Mouse (Mus musculus): Measurements from ENCODE around the gene Cel. TPM values are rescaled to one million over a fixed set of nuclear protein-coding genes. Genes with fewer than 3 reads are reported as not detected.

Cel gene
- total RNA-seq (2014; rRNA removed) = 19.2 and 70.5 TPM in 2 replicates
- polyA plus RNA-seq (2012; rRNA removed) = 0.11 and 0.37 TPM in 2 replicates

GRCm38 (mm10) chr2:28563303-28563702 lies at the start of gene Cel:
TSS of gene Cel (minus strand) at chr2:28563403.
- DNase-seq (ENCODE audit: extremely low read depth, low read depth, low spot score) = no peak
- H3K9ac ChIP-seq (ENCODE audit: low read depth, low read length) = no peak within 1 kb of the TSS
- H3K4me1 ChIP-seq (ENCODE audit: control insufficient read depth, insufficient read depth, low read length) = 0 out of 2 replicates have a peak, but pooled peaks cover 3% of the 10 kb centered on the region
- no peaks in the 10 kb centered on the region for H3K27me3 ChIP-seq (ENCODE audit: control insufficient read depth, insufficient read depth, low read length)
- 63% methylated on average over 6 of the region's 6 CpGs for WGBS
- H3K27ac ChIP-seq (replicated peaks; ENCODE audit: insufficient read depth, low read depth, low read length) = no peak within 1 kb of the TSS
- no peak within 1 kb of the TSS for H3K4me3 ChIP-seq (ENCODE audit: insufficient read depth, low read depth, low read length)
- H3K79me2 ChIP-seq (ENCODE audit: control insufficient read depth, insufficient read depth, low read length) = no peaks in the 10 kb centered on the region
- H3K36me3 ChIP-seq (ENCODE audit: control insufficient read depth, insufficient read depth, low read length) = peaks cover 4% of the 10 kb centered on the region; the same call in 1 of the 2 replicates
- TF ChIP-seq POLR2A (IDR thresholded peaks at IDR 0.05; ENCODE audit: extremely low read depth, insufficient read depth, low read length) (no peak), CTCF (IDR thresholded peaks at IDR 0.05; ENCODE audit: low read depth, low read length) (no peak)

DNA sequence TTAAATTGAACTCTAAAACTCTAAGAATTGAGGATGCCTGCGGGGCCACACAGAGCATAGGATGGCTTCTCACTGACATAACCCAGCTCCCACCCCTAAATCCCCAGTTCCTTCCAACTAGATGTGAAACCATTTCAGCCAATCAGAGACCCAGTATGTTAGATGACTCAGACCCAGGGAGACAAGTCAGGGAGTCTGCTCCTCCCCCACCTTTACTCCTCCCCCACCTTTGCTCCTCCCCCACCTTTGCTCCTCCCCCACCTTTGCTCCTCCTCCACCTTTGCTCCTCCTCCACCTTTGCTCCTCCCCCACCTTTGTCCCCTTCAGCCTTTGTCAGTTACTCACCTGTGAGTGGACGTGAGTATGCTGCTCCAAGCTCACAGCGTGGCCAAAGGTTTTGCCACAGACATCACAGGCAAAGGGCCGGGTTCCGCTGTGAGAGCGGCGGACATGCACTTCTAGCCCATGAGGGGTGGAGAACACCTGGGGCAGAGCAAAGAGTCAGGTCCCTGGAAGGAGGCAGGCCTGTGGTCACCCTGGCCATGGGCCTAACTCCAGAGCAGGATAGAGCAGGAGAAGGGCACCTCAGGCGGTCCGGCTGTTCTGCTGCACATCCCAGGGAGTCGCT lies 49.3 kb upstream of the Cel start:
- WGBS = 95% methylated on average over 10 of the region's 10 CpGs
- H3K36me3 ChIP-seq (ENCODE audit: control insufficient read depth, insufficient read depth, low read length) = no peaks in the 10 kb centered on the region
- TF ChIP-seq POLR2A (IDR thresholded peaks at IDR 0.05; ENCODE audit: extremely low read depth, insufficient read depth, low read length) (no peak), CTCF (IDR thresholded peaks at IDR 0.05; ENCODE audit: low read depth, low read length) (no peak)
- H3K9ac ChIP-seq (ENCODE audit: low read depth, low read length) = no peak overlapping the region
- no peaks in the 10 kb centered on the region for H3K79me2 ChIP-seq (ENCODE audit: control insufficient read depth, insufficient read depth, low read length)
- H3K4me3 ChIP-seq (ENCODE audit: insufficient read depth, low read depth, low read length) = no peak overlapping the region
- no peaks in the 10 kb centered on the region for H3K27me3 ChIP-seq (ENCODE audit: control insufficient read depth, insufficient read depth, low read length)
- DNase-seq (ENCODE audit: extremely low read depth, low read depth, low spot score) = no peak
- no peak overlapping the region for H3K27ac ChIP-seq (replicated peaks; ENCODE audit: insufficient read depth, low read depth, low read length)
- H3K4me1 ChIP-seq (ENCODE audit: control insufficient read depth, insufficient read depth, low read length) = no peaks in the 10 kb centered on the region

DNA sequence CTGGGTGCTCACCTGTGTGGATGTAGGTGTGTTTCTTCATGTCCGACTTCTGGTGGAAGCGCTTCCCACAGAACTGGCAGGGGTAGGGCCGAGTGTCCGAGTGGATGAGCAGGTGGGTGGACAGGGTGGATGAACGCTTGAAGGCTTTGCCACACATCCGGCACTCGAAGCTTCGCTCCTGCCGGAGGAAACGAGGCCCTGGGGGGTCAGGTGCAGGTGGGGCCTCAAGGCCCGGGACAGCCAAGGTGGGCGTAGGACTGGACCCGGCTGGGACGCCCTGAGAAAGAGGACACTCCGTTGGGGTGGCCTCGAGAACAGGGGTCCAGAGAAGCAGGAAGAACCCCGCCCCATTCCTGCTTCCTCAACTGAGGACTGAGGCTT lies 48.2 kb upstream of the Cel start:
- Histone ChIP-seq H3K27ac (replicated peaks; ENCODE audit: insufficient read depth, low read depth, low read length) (no peak overlapping the region), H3K4me3 (ENCODE audit: insufficient read depth, low read depth, low read length) (no peak overlapping the region), H3K27me3 (ENCODE audit: control insufficient read depth, insufficient read depth, low read length) (no peaks in the 10 kb centered on the region), H3K4me1 (ENCODE audit: control insufficient read depth, insufficient read depth, low read length) (no peaks in the 10 kb centered on the region), H3K9ac (ENCODE audit: low read depth, low read length) (no peak overlapping the region), H3K36me3 (ENCODE audit: control insufficient read depth, insufficient read depth, low read length) (no peaks in the 10 kb centered on the region), H3K79me2 (ENCODE audit: control insufficient read depth, insufficient read depth, low read length) (no peaks in the 10 kb centered on the region)
- WGBS = 91% methylated on average over 17 of the region's 17 CpGs
- TF ChIP-seq CTCF (IDR thresholded peaks at IDR 0.05; ENCODE audit: low read depth, low read length) = no peak
- TF ChIP-seq POLR2A (IDR thresholded peaks at IDR 0.05; ENCODE audit: extremely low read depth, insufficient read depth, low read length) = no peak
- no peak for DNase-seq (ENCODE audit: extremely low read depth, low read depth, low spot score)

DNA sequence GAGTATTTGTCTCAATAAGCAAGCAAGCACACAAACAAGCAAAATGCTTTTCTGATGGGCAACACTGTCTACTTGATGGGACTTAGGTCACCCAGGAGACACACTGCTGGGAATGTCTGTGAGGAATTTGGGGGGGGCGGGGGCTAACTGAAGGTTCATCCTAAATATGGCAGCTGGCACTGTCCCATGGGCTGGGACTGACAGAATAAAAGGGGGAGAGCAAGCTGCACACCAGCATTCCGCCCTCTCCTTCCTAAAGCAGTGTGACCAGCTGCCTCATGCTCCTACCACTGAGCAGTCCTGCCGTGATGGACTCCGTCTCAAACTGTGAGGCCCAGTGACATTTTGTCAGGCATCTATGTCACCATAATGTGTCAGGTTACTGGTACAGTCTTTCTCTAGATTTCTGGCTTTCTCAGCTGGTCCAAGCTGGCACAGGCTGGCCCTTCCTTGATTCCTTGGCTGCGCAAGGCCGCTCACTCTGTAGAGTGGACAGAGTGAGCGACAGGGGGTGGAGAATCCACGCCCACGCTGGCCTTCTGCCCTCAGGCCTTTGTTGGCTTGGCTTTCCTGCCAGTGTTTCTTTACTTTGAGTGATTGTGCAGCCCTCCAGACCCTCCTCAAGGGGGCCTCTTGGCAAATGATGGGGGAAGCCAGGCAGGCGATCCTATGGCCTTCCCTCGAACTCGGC lies 47.7 kb upstream of the Cel start:
- no peaks in the 10 kb centered on the region for H3K4me1 ChIP-seq (ENCODE audit: control insufficient read depth, insufficient read depth, low read length)
- H3K79me2 ChIP-seq (ENCODE audit: control insufficient read depth, insufficient read depth, low read length) = no peaks in the 10 kb centered on the region
- no peaks in the 10 kb centered on the region for H3K36me3 ChIP-seq (ENCODE audit: control insufficient read depth, insufficient read depth, low read length)
- no peak overlapping the region for H3K4me3 ChIP-seq (ENCODE audit: insufficient read depth, low read depth, low read length)
- WGBS = 86% methylated on average over 12 of the region's 12 CpGs
- H3K27ac ChIP-seq (replicated peaks; ENCODE audit: insufficient read depth, low read depth, low read length) = no peak overlapping the region
- TF ChIP-seq POLR2A (IDR thresholded peaks at IDR 0.05; ENCODE audit: extremely low read depth, insufficient read depth, low read length) (no peak), CTCF (IDR thresholded peaks at IDR 0.05; ENCODE audit: low read depth, low read length) (no peak)
- no peak for DNase-seq (ENCODE audit: extremely low read depth, low read depth, low spot score)
- no peak overlapping the region for H3K9ac ChIP-seq (ENCODE audit: low read depth, low read length)
- no peaks in the 10 kb centered on the region for H3K27me3 ChIP-seq (ENCODE audit: control insufficient read depth, insufficient read depth, low read length)

- no peaks in the 10 kb centered on the region for H3K4me1 ChIP-seq (ENCODE audit: control insufficient read depth, insufficient read depth, low read length)
- H3K4me3 ChIP-seq (ENCODE audit: insufficient read depth, low read depth, low read length) = no peak overlapping the region
- TF ChIP-seq POLR2A (IDR thresholded peaks at IDR 0.05; ENCODE audit: extremely low read depth, insufficient read depth, low read length) = no peak
- TF ChIP-seq CTCF (IDR thresholded peaks at IDR 0.05; ENCODE audit: low read depth, low read length) = no peak
- DNase-seq (ENCODE audit: extremely low read depth, low read depth, low spot score) = no peak
- H3K9ac ChIP-seq (ENCODE audit: low read depth, low read length) = no peak overlapping the region
- WGBS = 89% methylated on average over 10 of the region's 10 CpGs
- no peaks in the 10 kb centered on the region for H3K79me2 ChIP-seq (ENCODE audit: control insufficient read depth, insufficient read depth, low read length)
- H3K27me3 ChIP-seq (ENCODE audit: control insufficient read depth, insufficient read depth, low read length) = no peaks in the 10 kb centered on the region
- no peaks in the 10 kb centered on the region for H3K36me3 ChIP-seq (ENCODE audit: control insufficient read depth, insufficient read depth, low read length)
- H3K27ac ChIP-seq (replicated peaks; ENCODE audit: insufficient read depth, low read depth, low read length) = no peak overlapping the region
Measured at GRCm38 (mm10) chr2:28609851-28610250, 46.6 kb upstream of the Cel start.

Data from liver, adult 2 months (tissue).